Mouse (Mus musculus) kidney, embryonic 16.5 days (tissue): ENCODE measurements around the gene Emsy. TPM values are rescaled to one million over a fixed set of nuclear protein-coding genes. Genes with fewer than 3 reads are reported as not detected.

Source experiments
- ATAC-seq: fragments of 200-750 bp; cut with Nextera tagmentation; 2 replicates; pipeline ENCODE4 v1.8.0; 2017; ENCODE audit warnings: moderate TSS enrichment; ENCODE audit not compliant: low FRiP score, low TSS enrichment
- H3K27ac ChIP-seq: fragments of 300-500 bp; sonication (generic); 2 replicates; pipeline ENCODE4 v1.5.1; 2014; ENCODE audit warnings: low read length
- H3K27me3 ChIP-seq: fragments of 300-500 bp; sonication (generic); 2 replicates; pipeline ENCODE4 v1.6.1; 2014; ENCODE audit warnings: low read length, control low read depth, mixed read lengths; ENCODE audit not compliant: insufficient read depth
- H3K36me3 ChIP-seq: fragments of 300-500 bp; sonication (generic); 2 replicates; pipeline ENCODE4 v1.6.1; 2014; ENCODE audit warnings: low read length, control low read depth, mixed read lengths; ENCODE audit not compliant: insufficient read depth
- H3K4me1 ChIP-seq: fragments of 300-500 bp; sonication (generic); 2 replicates; pipeline ENCODE4 v1.6.1; 2014; ENCODE audit warnings: low read length, control low read depth, mixed read lengths; ENCODE audit not compliant: insufficient read depth
- H3K4me2 ChIP-seq: fragments of 300-500 bp; sonication (generic); replicated peaks from 2 replicates; pipeline ENCODE4 v1.6.1; 2014; ENCODE audit warnings: low read depth, low read length
- H3K4me3 ChIP-seq: fragments of 300-500 bp; sonication (generic); 2 replicates; pipeline ENCODE4 v1.5.1; 2014; ENCODE audit warnings: mild to moderate bottlenecking, low read length
- H3K9ac ChIP-seq: fragments of 300-500 bp; sonication (generic); replicated peaks from 2 replicates; pipeline ENCODE4 v1.6.1; 2014; ENCODE audit warnings: low read length
- H3K9me3 ChIP-seq: fragments of 300-500 bp; sonication (generic); 2 replicates; pipeline ENCODE4 v1.6.1; 2016; ENCODE audit warnings: low read length, control low read depth
- WGBS: fragments of 180-500 bp; shearing (Covaris S2); extraction: QIAGEN DNeasy Blood & Tissue Kit; methylation state at CpG from one replicate; pipeline ENCODE4 v1.1.7; 2014; 5-methylcytosine and 5-hydroxymethylcytosine counted together
- polyA plus RNA-seq: library from polyadenylated mRNA; unstranded; fragments of >200 nt; fragmentation: Nextera tagmentation; extraction: Ambion mirVana; gene quantifications from 2 replicates; pipeline ENCODE4 v1.2.1, GENCODE M21; 2015

The Emsy gene
- polyA plus RNA-seq, 1 experiment from 2014 or later: 29.1 TPM

DNA sequence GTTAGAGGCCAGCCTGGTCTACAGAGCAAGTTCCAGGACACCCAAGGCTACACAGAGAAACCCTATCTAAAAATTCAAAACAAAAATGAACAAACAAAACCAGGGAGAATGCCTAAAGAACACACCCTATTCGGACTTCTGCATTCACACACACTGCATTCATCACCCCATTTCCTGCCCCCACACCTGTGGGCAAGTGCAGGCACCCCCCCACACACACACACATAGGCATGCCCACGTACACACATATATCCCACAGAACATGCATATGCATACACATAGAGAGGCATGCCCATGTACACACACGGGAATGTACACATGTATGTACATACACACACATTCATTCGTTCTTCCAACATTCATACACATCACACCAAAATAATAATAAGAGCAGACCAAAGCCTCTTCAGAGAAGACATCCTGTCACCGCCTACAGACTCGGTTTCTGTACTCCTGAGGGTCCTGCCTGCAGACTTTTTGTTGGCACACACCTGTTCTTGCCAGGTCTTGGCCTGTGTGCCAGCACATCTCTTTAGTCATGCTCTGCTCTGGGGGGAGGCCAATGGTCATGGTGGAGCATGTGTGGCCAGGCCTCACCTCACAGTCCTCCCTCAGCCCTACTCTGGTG is 99.7 kb downstream of the Emsy start:
- no peak overlapping the region for H3K4me2 ChIP-seq
- no peak overlapping the region for H3K27ac ChIP-seq
- H3K9me3 ChIP-seq: no peaks in the 10 kb centered on the region
- H3K4me3 ChIP-seq: no peak overlapping the region
- 88% methylated on average over 6 of the region's 6 CpGs for WGBS
- no peak overlapping the region for H3K9ac ChIP-seq
- no peak for ATAC-seq
- H3K4me1 ChIP-seq: no peaks in the 10 kb centered on the region
- no peaks in the 10 kb centered on the region for H3K27me3 ChIP-seq
- no peaks in the 10 kb centered on the region for H3K36me3 ChIP-seq

DNA sequence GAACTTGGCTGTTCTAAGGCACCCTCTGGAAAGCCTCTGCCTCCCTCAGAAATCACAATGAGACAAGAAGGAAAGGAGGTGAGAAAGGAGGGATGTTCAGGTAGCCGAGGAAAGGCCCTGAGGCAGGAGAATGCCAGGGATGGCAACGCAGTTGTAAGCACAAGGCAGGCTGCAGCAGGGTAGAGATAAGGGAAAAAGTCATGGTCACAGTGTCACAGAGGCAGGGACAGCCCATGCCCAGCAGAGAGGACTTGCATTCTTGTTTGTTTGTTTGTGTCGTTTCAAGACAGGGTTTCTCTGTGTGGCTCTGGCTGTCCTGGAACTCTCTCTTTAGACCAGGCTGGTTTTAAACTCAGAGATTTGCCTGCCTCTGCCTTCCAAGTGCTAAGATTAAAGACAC is 105.5 kb downstream of the Emsy start:
- Histone ChIP-seq H3K27ac (peak overlapping the region; percentile 21; the same call in 1 of the 2 replicates), H3K4me1 (peaks cover 5% of the 10 kb centered on the region; the same call in 1 of the 2 replicates), H3K36me3 (no peaks in the 10 kb centered on the region), H3K9ac (no peak overlapping the region), H3K9me3 (no peaks in the 10 kb centered on the region), H3K27me3 (no peaks in the 10 kb centered on the region), H3K4me2 (no peak overlapping the region), H3K4me3 (no peak overlapping the region)
- WGBS: 63% methylated on average over 3 of the region's 3 CpGs
- ATAC-seq: no peak

DNA sequence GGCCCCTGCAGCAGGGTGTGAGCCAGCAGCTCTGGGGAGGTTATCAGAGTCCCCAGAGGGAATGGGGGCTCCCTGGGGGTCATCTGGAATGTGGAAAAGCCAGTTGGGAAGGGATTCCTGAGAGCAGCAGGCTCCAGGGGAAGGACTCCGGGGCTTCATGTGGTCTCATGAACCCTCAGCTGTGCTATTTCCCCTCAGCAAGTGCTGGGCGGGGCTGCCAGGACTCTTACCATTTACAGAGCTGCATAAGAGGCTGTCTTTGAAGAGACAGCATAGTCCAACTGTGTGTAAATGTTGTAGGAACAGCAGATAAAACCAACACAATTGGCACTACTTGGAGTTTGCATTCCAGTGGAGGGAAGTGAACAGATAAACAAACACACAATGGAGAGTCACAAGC is 106.0 kb downstream of the Emsy start:
- peak overlapping the region; percentile 21; the same call in 1 of the 2 replicates for H3K27ac ChIP-seq
- 0 out of 2 replicates have a peak, but pooled peaks have one; percentile 53 for ATAC-seq

DNA sequence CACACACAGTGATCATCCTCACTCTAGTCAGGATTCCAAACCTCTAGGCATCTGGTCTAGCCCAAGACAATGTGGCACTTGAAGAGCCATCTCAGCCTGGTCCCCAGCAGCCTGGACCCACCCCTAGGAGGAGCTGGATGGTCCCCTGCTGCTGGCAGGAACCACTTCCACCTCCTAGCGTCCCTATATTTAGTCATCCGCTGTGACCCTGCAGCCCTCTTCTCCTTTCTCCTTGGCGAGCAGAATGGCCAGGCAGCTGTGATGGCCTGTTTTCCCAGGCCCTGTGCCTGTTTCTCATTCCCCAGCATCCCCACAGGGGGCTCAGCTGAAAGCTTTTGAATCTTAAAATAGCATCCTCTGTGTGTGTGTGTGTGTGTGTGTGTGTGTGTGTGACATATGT is 107.7 kb downstream of the Emsy start:
- H3K4me3 ChIP-seq: no peak overlapping the region
- no peak overlapping the region for H3K4me2 ChIP-seq
- H3K27ac ChIP-seq: no peak overlapping the region
- H3K27me3 ChIP-seq: no peaks in the 10 kb centered on the region
- no peaks in the 10 kb centered on the region for H3K36me3 ChIP-seq
- WGBS: 45% methylated on average over 3 of the region's 3 CpGs
- H3K4me1 ChIP-seq: peaks cover 9% of the 10 kb centered on the region; the same call in 1 of the 2 replicates
- H3K9ac ChIP-seq: no peak overlapping the region
- no peak for ATAC-seq
- no peaks in the 10 kb centered on the region for H3K9me3 ChIP-seq

More for the DNA sequence above, 106.0 kb downstream of the Emsy start:
- peaks cover 5% of the 10 kb centered on the region; the same call in 1 of the 2 replicates for H3K4me1 ChIP-seq
- no peak overlapping the region for H3K4me3 ChIP-seq
- WGBS: 29% methylated on average over 2 of the region's 2 CpGs
- H3K9ac ChIP-seq: no peak overlapping the region
- no peaks in the 10 kb centered on the region for H3K9me3 ChIP-seq
- no peaks in the 10 kb centered on the region for H3K27me3 ChIP-seq
- H3K4me2 ChIP-seq: no peak overlapping the region
- no peaks in the 10 kb centered on the region for H3K36me3 ChIP-seq

DNA sequence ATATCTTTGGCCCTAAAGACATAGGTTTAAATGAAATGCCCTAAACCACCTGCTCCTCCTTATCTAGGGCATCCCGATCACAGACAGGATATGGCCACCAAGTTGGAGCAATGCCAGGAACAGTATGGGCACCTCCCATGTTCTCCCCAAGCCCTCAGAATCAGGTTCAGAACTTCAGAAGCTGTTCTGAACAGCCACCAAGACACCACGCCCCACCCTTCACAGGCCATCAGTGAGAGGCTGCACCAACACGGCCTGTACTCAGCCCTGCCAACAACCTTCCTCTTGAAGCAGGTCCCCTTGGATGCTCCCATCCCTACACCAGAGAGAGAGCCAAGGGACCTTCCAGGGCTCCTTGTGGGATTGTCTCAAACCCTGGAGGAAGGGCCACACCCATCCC is 112.0 kb downstream of the Emsy start:
- Histone ChIP-seq H3K36me3 (no peaks in the 10 kb centered on the region), H3K4me2 (no peak overlapping the region), H3K9ac (no peak overlapping the region), H3K4me3 (no peak overlapping the region), H3K9me3 (no peaks in the 10 kb centered on the region), H3K27me3 (no peaks in the 10 kb centered on the region), H3K4me1 (peaks cover 7% of the 10 kb centered on the region; the same call in 1 of the 2 replicates), H3K27ac (no peak overlapping the region)
- no peak for ATAC-seq
- 35% methylated on average over 3 of the region's 3 CpGs for whole genome bisulfite sequencing

DNA sequence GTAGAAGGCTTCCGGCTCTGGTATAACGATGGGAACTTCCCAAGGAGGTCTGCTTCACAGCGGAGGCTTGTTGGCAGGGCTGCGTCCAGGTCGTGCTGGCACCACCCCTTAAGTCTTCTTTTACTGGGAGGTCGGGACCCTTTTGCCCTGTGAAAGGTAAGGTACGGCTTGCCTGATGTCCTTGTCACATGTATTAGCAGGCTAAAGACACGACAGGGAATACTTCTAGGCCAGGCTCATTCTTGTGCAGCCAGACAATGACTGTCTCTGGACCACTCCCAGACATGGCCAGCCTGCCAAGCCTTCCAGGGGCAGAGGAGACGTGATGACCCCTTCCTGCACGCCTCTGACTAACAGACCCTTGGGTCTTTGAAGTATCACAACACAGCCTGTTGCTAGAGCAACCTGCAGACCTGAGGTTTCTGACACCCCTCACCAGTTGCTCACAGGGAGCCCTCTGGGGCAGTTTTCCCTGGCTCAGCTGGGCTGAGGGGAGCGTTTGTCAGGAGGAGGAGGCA is 112.7 kb downstream of the Emsy start:
- H3K4me1 ChIP-seq: peaks cover 7% of the 10 kb centered on the region; the same call in 1 of the 2 replicates
- H3K9me3 ChIP-seq: no peaks in the 10 kb centered on the region
- H3K27me3 ChIP-seq: no peaks in the 10 kb centered on the region
- no peak overlapping the region for H3K27ac ChIP-seq
- no peak overlapping the region for H3K9ac ChIP-seq
- no peaks in the 10 kb centered on the region for H3K36me3 ChIP-seq
- no peak for ATAC-seq
- H3K4me2 ChIP-seq: no peak overlapping the region
- WGBS: 51% methylated on average over 11 of the region's 11 CpGs
- H3K4me3 ChIP-seq: no peak overlapping the region

DNA sequence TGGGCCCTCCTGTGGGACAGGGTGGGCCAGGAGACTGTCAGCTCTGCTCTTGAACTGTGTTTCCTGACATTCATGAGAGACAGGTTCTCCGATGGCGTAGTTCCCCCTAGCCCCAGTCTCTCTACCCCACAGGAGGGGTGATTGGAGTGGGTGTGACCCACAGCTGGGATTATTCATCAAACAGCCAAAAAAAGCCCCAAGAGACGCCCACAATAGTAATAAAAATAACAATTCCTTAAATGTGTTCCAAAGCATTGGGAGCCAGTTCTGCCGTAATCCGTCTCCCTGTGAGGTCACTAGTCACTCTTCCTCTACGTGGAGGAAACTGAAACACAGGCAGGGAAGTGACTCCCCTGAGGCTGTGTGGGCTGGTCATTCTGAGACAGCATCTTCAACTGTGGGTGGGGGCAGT is 113.8 kb downstream of the Emsy start:
- Histone ChIP-seq H3K4me2 (no peak overlapping the region), H3K4me3 (no peak overlapping the region), H3K27me3 (no peaks in the 10 kb centered on the region), H3K9ac (no peak overlapping the region), H3K4me1 (peaks cover 13% of the 10 kb centered on the region), H3K36me3 (no peaks in the 10 kb centered on the region), H3K9me3 (no peaks in the 10 kb centered on the region), H3K27ac (no peak overlapping the region)
- WGBS: 42% methylated on average over 6 of the region's 6 CpGs
- peak; percentile 50; the same call in 1 of the 2 replicates for ATAC-seq

DNA sequence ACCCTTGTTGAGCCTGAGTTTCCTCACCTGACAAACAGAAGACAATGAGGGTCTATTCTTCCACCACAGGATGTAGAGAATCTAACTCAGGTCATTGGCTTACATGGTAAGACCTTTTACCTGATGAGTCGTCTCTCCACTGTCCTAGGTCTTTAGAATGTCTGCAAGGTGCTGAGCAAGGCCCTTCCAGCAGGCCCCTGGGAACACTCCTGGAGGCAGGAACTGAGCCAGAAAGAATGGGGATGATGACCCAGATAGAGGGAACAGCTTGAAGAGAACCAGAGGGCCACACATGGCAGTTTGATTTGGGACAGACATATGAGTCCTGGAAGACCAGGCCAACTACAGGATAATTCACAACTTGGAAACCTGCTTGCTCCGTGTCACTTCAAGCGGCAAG is 114.3 kb downstream of the Emsy start:
- 73% methylated on average over 3 of the region's 3 CpGs for WGBS
- Histone ChIP-seq H3K4me1 (peaks cover 16% of the 10 kb centered on the region), H3K27ac (no peak overlapping the region)

DNA sequence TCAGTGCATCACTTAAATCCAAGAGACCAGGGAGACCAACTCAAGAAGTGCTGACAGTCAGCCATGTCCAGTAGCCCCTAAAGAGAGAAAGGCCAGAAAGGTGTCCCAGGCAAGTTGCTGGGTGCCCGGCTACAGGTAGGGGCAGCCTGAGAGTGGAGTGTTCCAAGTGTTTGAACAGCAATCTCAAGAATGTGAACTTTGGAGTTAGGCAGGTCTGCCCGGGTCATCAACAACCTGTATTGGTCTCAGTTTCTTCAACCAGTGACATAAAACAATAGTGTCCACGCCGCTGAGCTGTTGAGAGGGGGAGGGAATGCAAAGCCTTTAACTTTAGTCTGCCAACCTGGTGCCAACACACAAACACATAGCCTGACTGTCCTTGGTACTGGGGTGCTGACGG is 115.0 kb downstream of the Emsy start:
- H3K4me1 ChIP-seq: peaks cover 16% of the 10 kb centered on the region
- no peak overlapping the region for H3K27ac ChIP-seq
- WGBS: 91% methylated on average over 5 of the region's 5 CpGs
- ATAC-seq: no peak
- H3K4me2 ChIP-seq: no peak overlapping the region
- H3K27me3 ChIP-seq: no peaks in the 10 kb centered on the region
- no peaks in the 10 kb centered on the region for H3K9me3 ChIP-seq
- no peak overlapping the region for H3K9ac ChIP-seq
- no peak overlapping the region for H3K4me3 ChIP-seq
- no peaks in the 10 kb centered on the region for H3K36me3 ChIP-seq

More for the DNA sequence above, 114.3 kb downstream of the Emsy start:
- H3K36me3 ChIP-seq: no peaks in the 10 kb centered on the region
- H3K4me2 ChIP-seq: no peak overlapping the region
- ATAC-seq: no peak
- no peak overlapping the region for H3K9ac ChIP-seq
- no peak overlapping the region for H3K4me3 ChIP-seq
- no peaks in the 10 kb centered on the region for H3K9me3 ChIP-seq
- no peaks in the 10 kb centered on the region for H3K27me3 ChIP-seq

DNA sequence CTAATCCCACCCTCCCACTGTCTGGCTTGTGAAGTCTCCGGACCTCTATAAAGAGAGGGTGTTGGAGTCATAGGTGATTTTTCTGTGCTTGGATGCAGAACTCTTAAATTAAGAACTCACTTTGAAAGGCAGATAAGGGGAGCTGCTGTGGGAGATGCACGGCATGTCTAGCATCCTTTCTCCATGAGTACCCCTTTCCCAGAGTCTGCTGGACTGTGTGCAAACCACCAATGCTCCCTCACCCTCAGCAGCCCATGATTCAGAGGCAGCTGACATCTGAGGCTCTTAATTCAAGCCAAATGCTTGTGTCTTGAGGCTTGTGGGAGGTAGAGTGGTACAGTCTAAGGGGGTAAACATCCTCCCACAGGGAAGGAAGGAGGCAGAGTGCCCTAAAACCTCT is 115.7 kb downstream of the Emsy start:
- no peak overlapping the region for H3K4me2 ChIP-seq
- peaks cover 16% of the 10 kb centered on the region for H3K4me1 ChIP-seq

More for the DNA sequence above, 115.7 kb downstream of the Emsy start:
- Histone ChIP-seq H3K27me3 (no peaks in the 10 kb centered on the region), H3K36me3 (no peaks in the 10 kb centered on the region), H3K27ac (no peak overlapping the region), H3K9me3 (no peaks in the 10 kb centered on the region), H3K9ac (no peak overlapping the region), H3K4me3 (no peak overlapping the region)
- WGBS: 53% methylated on average over 2 of the region's 2 CpGs
- ATAC-seq: no peak
